Mouse (Mus musculus) stomach, embryonic 16.5 days (tissue): ENCODE data around the gene Smg7. TPM values are rescaled to one million over a fixed set of nuclear protein-coding genes. Genes with fewer than 3 reads are reported as not detected.

ENCODE experiments used
- ATAC-seq: fragments of 200-750 bp; cut with Nextera tagmentation; 2 replicates; pipeline ENCODE4 v1.8.0; 2017; ENCODE audit warnings: moderate number of reproducible peaks, moderate TSS enrichment; ENCODE audit not compliant: insufficient read depth, low FRiP score
- H3K27ac ChIP-seq: fragments of 300-500 bp; sonication (generic); 2 replicates; pipeline ENCODE4 v1.5.1; 2014; ENCODE audit warnings: low read length
- H3K27me3 ChIP-seq: fragments of 300-500 bp; sonication (generic); 2 replicates; pipeline ENCODE4 v1.6.1; 2014; ENCODE audit warnings: low read length, control low read depth, mixed read lengths; ENCODE audit not compliant: control insufficient read depth, insufficient read depth
- H3K36me3 ChIP-seq: fragments of 300-500 bp; sonication (generic); 2 replicates; pipeline ENCODE4 v1.6.1; 2014; ENCODE audit warnings: low read length; ENCODE audit not compliant: control insufficient read depth, insufficient read depth
- H3K4me1 ChIP-seq: fragments of 300-500 bp; sonication (generic); 2 replicates; pipeline ENCODE4 v1.6.1; 2014; ENCODE audit warnings: low read length, control low read depth, mixed read lengths; ENCODE audit not compliant: control insufficient read depth, insufficient read depth
- H3K4me2 ChIP-seq: fragments of 300-500 bp; sonication (generic); 2 replicates; pipeline ENCODE4 v1.6.1; 2014; ENCODE audit warnings: low read depth, low read length, mixed read lengths
- H3K4me3 ChIP-seq: fragments of 300-500 bp; sonication (generic); replicated peaks from 2 replicates; pipeline ENCODE4 v1.5.1; 2014; ENCODE audit warnings: mild to moderate bottlenecking, low read length
- H3K9ac ChIP-seq: fragments of 300-500 bp; sonication (generic); 2 replicates; pipeline ENCODE4 v1.6.1; 2014; ENCODE audit warnings: low read length
- H3K9me3 ChIP-seq: fragments of 300-500 bp; sonication (generic); replicated peaks from 2 replicates; pipeline ENCODE4 v1.6.1; 2016; ENCODE audit warnings: low read length, control low read depth; ENCODE audit not compliant: control insufficient read depth
- WGBS: fragments of 180-500 bp; shearing (Covaris S2); extraction: QIAGEN DNeasy Blood & Tissue Kit; methylation state at CpG from one replicate; pipeline ENCODE4 v1.1.7; 2014; 5-methylcytosine and 5-hydroxymethylcytosine counted together
- polyA plus RNA-seq: library from polyadenylated mRNA; unstranded; fragments of >200 nt; fragmentation: Nextera tagmentation; extraction: Ambion mirVana; gene quantifications from 2 replicates; pipeline ENCODE4 v1.2.1, GENCODE M21; 2015

Gene Smg7
- polyA plus RNA-seq, 1 experiment from 2014 or later = 23.1 TPM

DNA sequence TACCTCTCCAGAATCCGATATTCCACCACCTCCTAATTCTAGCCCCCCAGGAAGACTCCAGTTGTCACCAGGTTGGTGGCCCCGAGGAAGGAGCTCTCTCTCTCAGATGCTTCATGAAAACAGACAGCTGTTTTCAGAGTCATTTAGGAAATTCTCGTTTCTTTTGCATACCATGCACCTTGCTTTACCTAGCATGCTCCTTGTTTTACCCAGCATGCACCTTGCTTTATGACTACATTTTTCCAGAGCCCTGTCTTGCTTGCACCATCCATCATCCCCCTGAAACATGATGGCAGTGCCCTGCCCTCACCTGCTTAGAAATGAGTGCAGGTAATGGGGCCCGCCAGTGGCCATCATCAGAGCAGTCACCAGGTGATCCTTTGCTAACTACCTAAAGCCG is 70.8 kb downstream of the Smg7 start:
- H3K4me1 ChIP-seq = no peaks in the 10 kb centered on the region
- H3K27me3 ChIP-seq = no peaks in the 10 kb centered on the region
- no peak overlapping the region for H3K9ac ChIP-seq
- no peaks in the 10 kb centered on the region for H3K9me3 ChIP-seq
- H3K4me2 ChIP-seq = no peak overlapping the region
- no peak for ATAC-seq
- H3K36me3 ChIP-seq = peaks cover 2% of the 10 kb centered on the region; the same call in 1 of the 2 replicates
- WGBS = 77% methylated on average over 5 of the region's 5 CpGs
- H3K4me3 ChIP-seq = no peak overlapping the region
- H3K27ac ChIP-seq = no peak overlapping the region

GRCm38 (mm10) chr1:152831003-152831402 is 71.4 kb downstream of the Smg7 start:
- Histone ChIP-seq H3K4me1 (no peaks in the 10 kb centered on the region), H3K9me3 (no peaks in the 10 kb centered on the region), H3K27me3 (no peaks in the 10 kb centered on the region), H3K36me3 (no peaks in the 10 kb centered on the region), H3K9ac (no peak overlapping the region), H3K27ac (no peak overlapping the region), H3K4me3 (no peak overlapping the region), H3K4me2 (no peak overlapping the region)
- 85% methylated on average over 8 of the region's 8 CpGs for WGBS
- ATAC-seq = no peak

GRCm38 (mm10) chr1:152830054-152830453 is 72.4 kb downstream of the Smg7 start:
- Histone ChIP-seq H3K27me3 (no peaks in the 10 kb centered on the region), H3K4me1 (no peaks in the 10 kb centered on the region), H3K36me3 (no peaks in the 10 kb centered on the region), H3K9me3 (no peaks in the 10 kb centered on the region), H3K9ac (no peak overlapping the region), H3K4me3 (no peak overlapping the region), H3K4me2 (no peak overlapping the region), H3K27ac (no peak overlapping the region)
- ATAC-seq = no peak
- WGBS = 92% methylated on average over 9 of the region's 9 CpGs

DNA sequence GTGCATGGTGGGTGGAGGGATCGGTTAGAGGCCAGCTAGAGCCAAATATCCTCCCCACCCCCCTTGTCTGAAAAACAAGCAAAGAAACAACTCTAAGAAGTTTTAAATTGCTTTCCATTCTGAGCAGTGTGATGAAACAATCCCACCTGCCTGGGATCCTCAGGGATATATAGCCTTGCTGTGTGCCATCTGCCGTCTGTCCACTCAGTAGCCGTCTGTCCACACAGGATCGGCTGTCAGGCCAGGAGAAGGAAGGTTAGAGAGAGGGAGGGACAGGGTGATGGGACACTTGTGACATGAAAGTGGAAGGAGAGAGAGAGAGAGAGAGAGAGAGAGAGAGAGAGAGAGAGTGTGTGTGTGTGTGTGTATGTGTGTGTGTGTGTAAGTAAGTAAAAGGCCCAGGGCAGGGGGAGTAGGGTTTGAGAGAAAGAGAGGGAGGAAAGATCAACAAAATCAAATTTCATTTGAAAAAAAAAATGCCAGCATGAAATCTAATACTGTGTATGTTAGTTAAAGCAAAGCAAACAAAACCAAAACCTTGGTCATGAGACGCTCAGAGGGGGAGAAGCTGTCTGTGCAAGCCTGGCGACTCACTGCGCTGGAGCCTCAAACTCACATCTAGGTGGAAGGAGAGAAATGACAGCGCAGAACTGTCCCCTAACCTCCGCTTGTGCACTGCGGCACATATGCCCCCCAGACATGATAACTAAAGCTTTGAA is 73.7 kb downstream of the Smg7 start:
- Histone ChIP-seq H3K9ac (no peak overlapping the region), H3K27ac (no peak overlapping the region), H3K4me1 (no peaks in the 10 kb centered on the region), H3K4me3 (no peak overlapping the region), H3K9me3 (no peaks in the 10 kb centered on the region), H3K27me3 (no peaks in the 10 kb centered on the region), H3K4me2 (no peak overlapping the region), H3K36me3 (no peaks in the 10 kb centered on the region)
- WGBS = 60% methylated on average over 10 of the region's 10 CpGs
- ATAC-seq = no peak

- no peaks in the 10 kb centered on the region for H3K27me3 ChIP-seq
- no peak overlapping the region for H3K27ac ChIP-seq
- H3K4me2 ChIP-seq = no peak overlapping the region
- H3K36me3 ChIP-seq = no peaks in the 10 kb centered on the region
- H3K9me3 ChIP-seq = no peaks in the 10 kb centered on the region
- H3K9ac ChIP-seq = no peak overlapping the region
- 69% methylated on average over 5 of the region's 5 CpGs for WGBS
- no peak for ATAC-seq
- H3K4me3 ChIP-seq = no peak overlapping the region
- H3K4me1 ChIP-seq = no peaks in the 10 kb centered on the region
Measured at GRCm38 (mm10) chr1:152828168-152828567, 74.3 kb downstream of the Smg7 start.

- Histone ChIP-seq H3K4me3 (no peak overlapping the region), H3K4me2 (no peak overlapping the region), H3K4me1 (no peaks in the 10 kb centered on the region), H3K27me3 (no peaks in the 10 kb centered on the region), H3K27ac (no peak overlapping the region), H3K36me3 (no peaks in the 10 kb centered on the region), H3K9me3 (no peaks in the 10 kb centered on the region), H3K9ac (no peak overlapping the region)
- ATAC-seq = no peak
- 76% methylated on average over 5 of the region's 5 CpGs for WGBS
Measured at GRCm38 (mm10) chr1:152826446-152826845, 76.0 kb downstream of the Smg7 start.

DNA sequence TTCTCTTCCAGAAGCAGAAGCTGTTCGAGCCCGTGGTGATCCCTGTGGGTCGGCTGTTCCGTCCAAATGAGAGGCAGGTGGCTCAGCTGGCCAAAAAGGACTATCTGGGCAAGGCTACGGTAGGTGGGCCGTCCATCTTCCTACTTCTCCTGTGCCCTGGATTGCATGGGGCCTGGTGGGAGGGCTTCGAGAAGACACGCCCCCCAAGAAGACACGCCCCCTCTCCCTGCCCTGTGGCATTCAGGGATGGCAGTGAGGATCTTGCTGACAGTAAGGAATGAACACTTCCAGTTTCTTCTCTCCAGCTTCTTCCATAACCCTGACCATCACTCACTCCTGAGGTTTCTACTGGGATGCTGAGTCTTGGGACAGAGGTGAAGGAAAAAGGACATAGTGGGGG is 78.2 kb downstream of the Smg7 start:
- Histone ChIP-seq H3K27ac (no peak overlapping the region), H3K4me2 (no peak overlapping the region), H3K36me3 (no peaks in the 10 kb centered on the region), H3K9ac (no peak overlapping the region), H3K27me3 (no peaks in the 10 kb centered on the region), H3K4me1 (no peaks in the 10 kb centered on the region), H3K9me3 (no peaks in the 10 kb centered on the region), H3K4me3 (no peak overlapping the region)
- WGBS = 75% methylated on average over 9 of the region's 9 CpGs
- no peak for ATAC-seq

- H3K9me3 ChIP-seq = no peaks in the 10 kb centered on the region
- H3K36me3 ChIP-seq = no peaks in the 10 kb centered on the region
- H3K27ac ChIP-seq = no peak overlapping the region
- H3K9ac ChIP-seq = no peak overlapping the region
- H3K4me3 ChIP-seq = no peak overlapping the region
- no peaks in the 10 kb centered on the region for H3K4me1 ChIP-seq
- no peaks in the 10 kb centered on the region for H3K27me3 ChIP-seq
- ATAC-seq = no peak
- no peak overlapping the region for H3K4me2 ChIP-seq
- WGBS = 83% methylated on average over 4 of the region's 4 CpGs
Measured at GRCm38 (mm10) chr1:152821746-152822145, 80.7 kb downstream of the Smg7 start.

DNA sequence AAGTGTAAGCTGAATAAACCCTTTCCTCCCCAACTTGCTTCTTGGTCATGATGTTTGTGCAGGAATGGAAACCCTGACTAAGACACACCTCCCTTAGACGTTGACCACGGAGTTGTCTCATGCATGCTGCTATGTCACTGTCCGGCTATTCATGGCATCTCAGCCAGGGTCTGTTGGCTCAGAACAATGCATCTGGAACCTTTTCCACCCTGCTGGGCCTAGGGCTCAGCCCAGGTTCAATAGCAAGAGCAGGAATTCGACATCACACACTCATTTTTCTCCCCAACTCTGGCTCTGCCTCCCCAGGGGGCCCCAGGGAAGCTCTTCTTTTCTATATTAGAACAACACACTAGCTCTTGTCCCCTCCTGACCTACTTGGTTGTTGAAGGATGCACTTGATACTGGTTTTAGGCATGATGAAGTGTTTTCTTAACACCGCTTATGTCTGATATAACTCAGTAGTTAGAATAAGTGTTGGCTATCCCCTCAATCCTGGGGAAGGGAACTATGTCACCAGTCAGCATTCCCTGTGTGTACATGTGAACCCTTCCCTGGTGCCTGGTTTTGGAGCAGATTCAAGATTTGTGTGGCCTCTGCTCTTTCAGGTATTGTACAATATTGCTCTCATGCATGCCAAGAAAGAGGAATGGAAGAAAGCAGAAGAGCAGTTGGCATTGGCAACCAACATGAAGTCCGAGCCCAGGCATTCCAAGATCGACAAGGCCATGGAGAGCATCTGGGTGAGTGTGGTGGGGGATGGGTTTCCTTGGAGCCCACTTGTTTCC is 81.3 kb downstream of the Smg7 start:
- no peak overlapping the region for H3K27ac ChIP-seq
- no peak overlapping the region for H3K9ac ChIP-seq
- H3K27me3 ChIP-seq = no peaks in the 10 kb centered on the region
- 80% methylated on average over 7 of the region's 7 CpGs for WGBS
- H3K4me2 ChIP-seq = no peak overlapping the region
- no peak for ATAC-seq
- H3K4me1 ChIP-seq = 0 out of 2 replicates have a peak, but pooled peaks cover 2% of the 10 kb centered on the region
- H3K36me3 ChIP-seq = no peaks in the 10 kb centered on the region
- H3K4me3 ChIP-seq = no peak overlapping the region
- H3K9me3 ChIP-seq = no peaks in the 10 kb centered on the region
